Mouse (Mus musculus): Measurements from ENCODE around the gene Tmem269.
A peak's percentile ranks its signal among the peaks of the same experiment; 100 is the strongest.

The Tmem269 gene

GRCm38 (mm10) chr4:119177702-119178101 lies 40.3 kb downstream of the Tmem269 start:
- no peak for DNase-seq

- peak; percentile 91 to 94 for DNase-seq
These were observed 44.1 kb downstream of the Tmem269 start, which contains the start of gene Zfp691 for GRCm38 (mm10) chr4:119173851-119174453. Gene Zfp691, minus strand, starts transcription at chr4:119174195.

GRCm38 (mm10) chr4:119172919-119173650 lies 44.9 kb downstream of the Tmem269 start:
- DNase-seq, result peak in 1 of 2 experiments; percentile 17

- DNase-seq, result peak; percentile 84 to 91
These were observed 50.4 kb downstream of the Tmem269 start for GRCm38 (mm10) chr4:119167663-119168062.

GRCm38 (mm10) chr4:119167068-119167467 lies 50.9 kb downstream of the Tmem269 start:
- DNase-seq, result no peak

GRCm38 (mm10) chr4:119165916-119166315 lies 52.1 kb downstream of the Tmem269 start:
- no peak for DNase-seq

- no peak for DNase-seq
These were observed 55.0 kb downstream of the Tmem269 start for GRCm38 (mm10) chr4:119162990-119163389.

- DNase-seq, result no peak
These were observed 56.7 kb downstream of the Tmem269 start for GRCm38 (mm10) chr4:119161358-119161757.

- no peak for DNase-seq
These were observed 60.1 kb downstream of the Tmem269 start for GRCm38 (mm10) chr4:119157891-119158290.

GRCm38 (mm10) chr4:119157186-119157585 lies 60.8 kb downstream of the Tmem269 start:
- peak; percentile 45 to 52 for DNase-seq

Data from cerebellum, postnatal 36 days (tissue).